Mouse (Mus musculus) C2C12 (cell line): ENCODE results near the gene Arhgef10l.

Experiments
- CEBPB ChIP-seq: IDR thresholded peaks from one replicate; pipeline ENCODE4 v1.6.1; 2011; ENCODE audit warnings: low read depth, mild to moderate bottlenecking, control low read depth, moderate library complexity
- CTCF ChIP-seq: IDR thresholded peaks from one replicate; pipeline ENCODE4 v1.5.1; 2011; ENCODE audit not compliant: control insufficient read depth, insufficient read depth, insufficient read length
- FOSL1 ChIP-seq: IDR thresholded peaks from one replicate; pipeline ENCODE4 v1.8.0; 2011; ENCODE audit warnings: mild to moderate bottlenecking, low read length; ENCODE audit not compliant: poor library complexity, insufficient read depth, severe bottlenecking
- MAX ChIP-seq: IDR thresholded peaks from one replicate; pipeline ENCODE4 v1.6.1; 2011; ENCODE audit warnings: mild to moderate bottlenecking, control low read depth
- MYOG ChIP-seq: IDR thresholded peaks from one replicate; pipeline ENCODE4 v1.6.1; 2011; ENCODE audit not compliant: control insufficient read depth, insufficient read length; ENCODE audit errors: extremely low read depth
- USF1 ChIP-seq: IDR thresholded peaks from one replicate; pipeline ENCODE4 v1.6.1; 2011; ENCODE audit warnings: low read depth, mild to moderate bottlenecking, control low read depth, moderate library complexity

DNA sequence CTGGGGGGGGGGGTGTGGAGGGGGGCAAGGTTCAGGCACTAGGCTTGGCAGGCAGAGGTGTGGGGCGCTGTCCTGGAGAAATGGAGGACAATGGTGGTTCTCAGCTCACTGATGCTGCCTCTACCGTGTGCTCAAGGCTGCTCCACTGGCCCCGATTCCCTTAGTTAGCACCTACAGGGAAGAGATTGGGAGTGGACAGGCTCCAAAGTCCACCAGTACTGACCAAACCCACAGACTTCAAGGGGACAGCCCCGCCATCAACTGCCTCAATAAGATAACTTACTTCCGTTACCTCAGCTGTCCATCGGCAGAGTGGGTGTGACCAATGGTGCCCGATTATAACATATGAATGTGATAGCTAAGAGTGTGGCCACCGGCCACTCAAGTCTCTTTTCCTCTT is 61.3 kb downstream of the Arhgef10l start:
- TF ChIP-seq CTCF: no peak
- no peak for TF ChIP-seq FOSL1
- TF ChIP-seq USF1: no peak
- TF ChIP-seq MAX: no peak
- no peak for TF ChIP-seq CEBPB
- no peak for TF ChIP-seq MYOG
